Mouse (Mus musculus) MEL (cell line): ENCODE data around the gene Slc13a3. TPM values are rescaled to one million over a fixed set of nuclear protein-coding genes. Genes with fewer than 3 reads are reported as not detected.

ENCODE experiments used
- DNase-seq: peaks from one replicate; pipeline ENCODE4 v3.0.0; 2011; ENCODE audit warnings: low read depth, low spot score
- H3K27ac ChIP-seq: 2 replicates; pipeline ENCODE4 v1.5.1; 2012; ENCODE audit warnings: low read depth, mild to moderate bottlenecking, control low read depth, low read length, moderate library complexity; ENCODE audit not compliant: control insufficient read depth
- H3K27me3 ChIP-seq, 2 experiments: fragments of 150-350 bp in 1 of 2; sonication (generic) in 1 of 2; 2 replicates each; pipeline ENCODE4 v1.6.1; 2012; ENCODE audit warnings: low read length in 2 of 2, mild to moderate bottlenecking in 2 of 2, improper control_type of control experiment in 1 of 2, moderate library complexity in 1 of 2; ENCODE audit not compliant: insufficient read depth in 2 of 2, control insufficient read depth in 1 of 2
- H3K36me3 ChIP-seq, 2 experiments: 2 replicates each; pipeline ENCODE4 v1.6.1; 2012 to 2014; ENCODE audit warnings: low read length in 2 of 2, improper control_type of control experiment in 1 of 2, inconsistent platforms in 1 of 2, mild to moderate bottlenecking in 1 of 2; ENCODE audit not compliant: insufficient read depth in 2 of 2, control insufficient read depth in 1 of 2
- H3K4me1 ChIP-seq, 2 experiments: fragments of 150-350 bp in 1 of 2; sonication (generic) in 1 of 2; 2 replicates each; pipeline ENCODE4 v1.6.1; 2012; ENCODE audit warnings: low read length in 2 of 2, improper control_type of control experiment in 1 of 2, mild to moderate bottlenecking in 1 of 2; ENCODE audit not compliant: insufficient read depth in 2 of 2, control insufficient read depth in 1 of 2
- H3K4me3 ChIP-seq, 2 experiments: fragments of 150-350 bp in 1 of 2; sonication (generic) in 1 of 2; 2 replicates each; pipeline ENCODE4 v1.5.1; 2012; ENCODE audit warnings: low read depth in 2 of 2, low read length in 2 of 2, mild to moderate bottlenecking in 2 of 2, moderate library complexity in 2 of 2, control low read depth in 1 of 2, improper control_type of control experiment in 1 of 2; ENCODE audit not compliant: control insufficient read depth in 1 of 2, insufficient read depth in 1 of 2
- H3K79me2 ChIP-seq: 2 replicates; pipeline ENCODE4 v1.6.1; 2012; ENCODE audit warnings: mild to moderate bottlenecking, low read length, moderate library complexity; ENCODE audit not compliant: control insufficient read depth, poor library complexity, insufficient read depth
- H3K9ac ChIP-seq: 2 replicates; pipeline ENCODE4 v1.6.1; 2012; ENCODE audit warnings: low read depth, mild to moderate bottlenecking, control low read depth, low read length, moderate library complexity; ENCODE audit not compliant: control insufficient read depth, poor library complexity, severe bottlenecking
- H3K9me3 ChIP-seq: fragments of 150-350 bp; sonication (generic); replicated peaks from 2 replicates; pipeline ENCODE4 v1.6.1; 2012; ENCODE audit warnings: mild to moderate bottlenecking, low read length, improper control_type of control experiment, moderate library complexity; ENCODE audit not compliant: insufficient read depth
- BHLHE40 ChIP-seq: IDR thresholded peaks from 2 replicates; pipeline ENCODE4 v1.6.1; 2012; ENCODE audit warnings: low read depth, mild to moderate bottlenecking, inconsistent platforms, low read length, improper control_type of control experiment, borderline replicate concordance
- CHD1 ChIP-seq: IDR thresholded peaks from 2 replicates; pipeline ENCODE4 v1.6.1; 2012; ENCODE audit warnings: low read depth, mild to moderate bottlenecking, inconsistent platforms, low read length, improper control_type of control experiment
- CTCF ChIP-seq, 3 experiments: IDR thresholded peaks in 2 of 3; conservative IDR thresholded peaks in 1 of 3; 2 replicates each; pipeline ENCODE4 v1.5.1; 2011 to 2012; ENCODE audit warnings: low read length in 3 of 3, low read depth in 2 of 3, mild to moderate bottlenecking in 2 of 3, improper control_type of control experiment in 1 of 3, inconsistent platforms in 1 of 3, mixed read lengths in 1 of 3, moderate library complexity in 1 of 3; ENCODE audit not compliant: control insufficient read depth in 1 of 3, insufficient read depth in 1 of 3, poor library complexity in 1 of 3, severe bottlenecking in 1 of 3
- ELF1 ChIP-seq: IDR thresholded peaks from 2 replicates; pipeline ENCODE4 v1.6.1; 2014; ENCODE audit warnings: low read depth, mild to moderate bottlenecking, inconsistent platforms, low read length, improper control_type of control experiment, moderate library complexity
- EP300 ChIP-seq, 2 experiments: IDR thresholded peaks; 2 replicates each; pipeline ENCODE4 v1.6.1; 2011; ENCODE audit warnings: improper control_type of control experiment in 2 of 2, low read length in 2 of 2, low read depth in 1 of 2, mild to moderate bottlenecking in 1 of 2
- ETS1 ChIP-seq: IDR thresholded peaks from 2 replicates; pipeline ENCODE4 v1.6.1; 2012; ENCODE audit warnings: low read depth, mild to moderate bottlenecking, inconsistent platforms, low read length, improper control_type of control experiment, moderate library complexity
- JUND ChIP-seq: IDR thresholded peaks from 2 replicates; pipeline ENCODE4 v1.6.1; 2011; ENCODE audit warnings: low read depth, mild to moderate bottlenecking, improper control_type of control experiment, low read length
- MAFK ChIP-seq: IDR thresholded peaks from 2 replicates; pipeline ENCODE4 v1.6.1; 2011; ENCODE audit warnings: low read depth, mild to moderate bottlenecking, low read length, improper control_type of control experiment, borderline replicate concordance
- MAZ ChIP-seq: IDR thresholded peaks from 2 replicates; pipeline ENCODE4 v1.6.1; 2012; ENCODE audit warnings: low read depth, mild to moderate bottlenecking, inconsistent platforms, low read length, improper control_type of control experiment
- MEF2A ChIP-seq: IDR thresholded peaks from 2 replicates; pipeline ENCODE4 v1.6.1; 2014; ENCODE audit warnings: low read depth, mild to moderate bottlenecking, inconsistent platforms, low read length, improper control_type of control experiment; ENCODE audit not compliant: poor library complexity, insufficient replicate concordance, severe bottlenecking; ENCODE audit errors: extremely low read depth
- NELFE ChIP-seq: IDR thresholded peaks from 2 replicates; pipeline ENCODE4 v1.6.1; 2011; ENCODE audit warnings: low read depth, low read length, improper control_type of control experiment
- POLR2AphosphoS2 ChIP-seq: IDR thresholded peaks from 2 replicates; pipeline ENCODE4 v1.6.1; 2011; ENCODE audit warnings: low read length, improper control_type of control experiment
- RCOR1 ChIP-seq: IDR thresholded peaks from 2 replicates; pipeline ENCODE4 v1.6.1; 2012; ENCODE audit warnings: low read depth, mild to moderate bottlenecking, inconsistent platforms, low read length, improper control_type of control experiment
- SIN3A ChIP-seq: IDR thresholded peaks from 2 replicates; pipeline ENCODE4 v1.6.1; 2012; ENCODE audit warnings: low read length, improper control_type of control experiment, inconsistent platforms
- TCF12 ChIP-seq: IDR thresholded peaks from 2 replicates; pipeline ENCODE4 v1.6.1; 2014; ENCODE audit warnings: low read depth, mild to moderate bottlenecking, inconsistent platforms, low read length, improper control_type of control experiment, moderate library complexity
- USF1 ChIP-seq: IDR thresholded peaks from 2 replicates; pipeline ENCODE4 v1.6.1; 2014; ENCODE audit warnings: low read depth, mild to moderate bottlenecking, inconsistent platforms, low read length, improper control_type of control experiment, moderate library complexity
- ZC3H11A ChIP-seq: IDR thresholded peaks from 2 replicates; pipeline ENCODE4 v1.6.1; 2012; ENCODE audit warnings: low read depth, mild to moderate bottlenecking, inconsistent platforms, low read length, improper control_type of control experiment
- ZMIZ1 ChIP-seq: IDR thresholded peaks from 2 replicates; pipeline ENCODE4 v1.6.1; 2012; ENCODE audit warnings: low read depth, mild to moderate bottlenecking, inconsistent platforms, low read length, improper control_type of control experiment, moderate library complexity
- ZNF384 ChIP-seq: IDR thresholded peaks from 2 replicates; pipeline ENCODE4 v1.6.1; 2012; ENCODE audit warnings: low read depth, mild to moderate bottlenecking, inconsistent platforms, low read length, improper control_type of control experiment
- polyA plus RNA-seq, 2 experiments: library from polyadenylated mRNA; stranded (reverse) in 1 of 2; unstranded in 1 of 2; fragments of >175 nt in 1 of 2; fragments of >200 nt in 1 of 2; gene quantifications; 2 replicates each; pipeline versions ENCODE4 v1.2.1 to v1.2.4; 2012; ENCODE audit warnings: low replicate concordance in 2 of 2, low read depth in 1 of 2; ENCODE audit not compliant: insufficient read length in 2 of 2, insufficient read depth in 1 of 2, missing spikeins in 1 of 2
- total RNA-seq: library from RNA; depleted of rRNA; stranded (reverse); fragments of 300-350 nt; gene quantifications from 2 replicates; pipeline ENCODE4 v1.2.3, GENCODE M21; 2012

The Slc13a3 gene
- total and polyA plus RNA-seq, 3 experiments: not detected

GRCm38 (mm10) chr2:165498816-165499215 lies 25.8 kb upstream of the Slc13a3 start:
- no peaks in the 10 kb centered on the region for H3K79me2 ChIP-seq
- no peak overlapping the region for H3K9ac ChIP-seq
- no peaks in the 10 kb centered on the region for H3K4me1 ChIP-seq
- no peaks in the 10 kb centered on the region for H3K9me3 ChIP-seq
- H3K4me3 ChIP-seq: no peak overlapping the region
- TF ChIP-seq ELF1 (no peak), BHLHE40 (no peak), TCF12 (no peak)
- no peak for DNase-seq
- H3K27me3 ChIP-seq: no peaks in the 10 kb centered on the region
- no peak overlapping the region for H3K27ac ChIP-seq
- no peaks in the 10 kb centered on the region for H3K36me3 ChIP-seq

GRCm38 (mm10) chr2:165497706-165498275 lies 24.8 kb upstream of the Slc13a3 start:
- Histone ChIP-seq H3K9me3 (no peaks in the 10 kb centered on the region), H3K9ac (no peak overlapping the region), H3K27me3 (no peaks in the 10 kb centered on the region), H3K4me3 (no peak overlapping the region), H3K79me2 (peaks cover 3% of the 10 kb centered on the region), H3K36me3 (0 out of 4 replicates have a peak, but pooled peaks cover 0 to 2% of the 10 kb centered on the region in 2 experiments), H3K4me1 (peaks cover 0 to 5% of the 10 kb centered on the region in 2 experiments; a peak in 1 of 4 replicates), H3K27ac (no peak overlapping the region)
- no peak for TF ChIP-seq NELFE
- no peak for TF ChIP-seq ZMIZ1
- no peak for TF ChIP-seq CTCF (IDR thresholded peaks at IDR 0.05 in 2 of 3, conservative IDR thresholded peaks at IDR 0.05 in 1 of 3; ENCODE audit: control insufficient read depth in 1 of 3, insufficient read depth in 1 of 3, low read depth in 2 of 3, low read length in 3 of 3, poor library complexity in 1 of 3, severe bottlenecking in 1 of 3)
- no peak for TF ChIP-seq ELF1
- no peak for TF ChIP-seq TCF12
- TF ChIP-seq MAZ: no peak
- no peak for TF ChIP-seq JUND
- no peak for TF ChIP-seq ZNF384
- TF ChIP-seq ETS1: no peak
- no peak for TF ChIP-seq CHD1
- TF ChIP-seq EP300 (IDR thresholded peaks at IDR 0.05; ENCODE audit: low read depth in 1 of 2, low read length in 2 of 2): no peak
- TF ChIP-seq USF1: no peak
- no peak for TF ChIP-seq RCOR1
- no peak for TF ChIP-seq ZC3H11A
- TF ChIP-seq POLR2AphosphoS2: no peak
- TF ChIP-seq MAFK: no peak
- no peak for TF ChIP-seq SIN3A
- no peak for TF ChIP-seq MEF2A
- DNase-seq: no peak
